Mouse (Mus musculus): ENCODE results near the gene Rnase9.
"Not testable (repeated sequence)": the region's sequence is repeated elsewhere in the genome, so short reads cannot be mapped to it uniquely, and the experiment has no call there.

Rnase9 gene

GRCm38 (mm10) chr14:51054243-51055237 lies 12.9 kb upstream of the Rnase9 start:
- in situ Hi-C loops (cut with MboI; ENCODE audit: unreplicated experiment in 2 of 2) = no loop called here

GRCm38 (mm10) chr14:51053176-51053575 lies 11.5 kb upstream of the Rnase9 start:
- in situ Hi-C loops (cut with MboI; ENCODE audit: unreplicated experiment in 2 of 2) = no loop called here

- in situ Hi-C loops (cut with MboI; ENCODE audit: unreplicated experiment in 2 of 2) = no loop called here
Measured at GRCm38 (mm10) chr14:51051941-51052340, 10.3 kb upstream of the Rnase9 start.

DNA sequence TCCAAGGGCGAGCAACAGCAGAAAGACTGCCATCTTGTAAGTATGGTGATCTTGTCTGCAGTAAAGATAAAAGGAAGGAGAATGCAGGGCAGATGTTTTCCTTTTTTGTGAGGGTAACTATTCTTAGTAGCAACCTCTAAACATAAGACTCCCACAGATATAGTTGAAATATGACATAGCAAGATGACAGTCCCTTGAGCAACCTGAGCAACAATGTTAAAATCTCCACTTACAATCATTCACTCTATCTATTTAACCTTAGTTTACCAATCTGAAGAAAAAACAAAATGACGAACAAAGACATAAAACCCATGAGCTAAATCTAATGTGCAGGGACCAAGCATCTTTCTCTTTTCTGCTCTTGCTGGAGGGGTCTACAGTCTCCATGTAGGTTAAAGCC lies 8.4 kb upstream of the Rnase9 start, which contains the start of gene Rnase11:
TSS of gene Rnase11 (minus strand) at position 101 of the 400 bp plus-strand sequence.
- in situ Hi-C loops (cut with MboI; ENCODE audit: unreplicated experiment in 2 of 2) = no loop called here

GRCm38 (mm10) chr14:51047846-51048245 lies 6.2 kb upstream of the Rnase9 start:
- in situ Hi-C loops (cut with MboI; ENCODE audit: unreplicated experiment in 2 of 2) = no loop called here

- in situ Hi-C loops (cut with MboI; ENCODE audit: unreplicated experiment in 2 of 2) = no loop called here
Measured at GRCm38 (mm10) chr14:51036214-51036613, 5.5 kb downstream of the Rnase9 start.

DNA sequence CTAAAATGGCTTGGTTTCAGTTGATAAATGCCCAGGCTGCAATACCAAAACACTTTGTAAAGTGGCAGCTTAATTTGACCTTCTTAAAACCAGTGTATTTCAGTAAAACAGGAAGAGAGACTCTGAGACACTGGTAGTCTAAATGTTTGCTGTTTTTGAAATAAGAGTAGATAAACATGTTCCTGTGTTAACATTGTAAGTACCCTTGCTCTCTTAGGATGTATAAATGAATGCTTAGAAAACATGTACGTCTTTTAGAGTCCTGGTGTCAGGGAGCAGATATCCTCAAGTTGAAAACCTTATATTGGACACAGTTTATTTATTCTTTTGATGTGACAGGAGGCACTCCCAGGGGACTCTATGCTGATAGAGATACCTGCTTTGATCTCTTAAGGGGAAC lies 6.5 kb downstream of the Rnase9 start:
- in situ Hi-C loops (cut with MboI; ENCODE audit: unreplicated experiment in 2 of 2) = no loop called here

GRCm38 (mm10) chr14:51027387-51028155 lies 14.1 kb downstream of the Rnase9 start:
- in situ Hi-C loops (cut with MboI; ENCODE audit: unreplicated experiment in 2 of 2) = loop anchor here in 1 of 2 experiments (5.0 kb wide), 2 partner anchors 35 to 70 kb away; no protein-coding TSS in a partner anchor

GRCm38 (mm10) chr14:51026391-51027133 lies 15.1 kb downstream of the Rnase9 start:
- in situ Hi-C loops (cut with MboI; ENCODE audit: unreplicated experiment in 2 of 2) = loop anchor here in 1 of 2 experiments (5.0 kb wide), 2 partner anchors 36 to 71 kb away; no protein-coding TSS in a partner anchor

DNA sequence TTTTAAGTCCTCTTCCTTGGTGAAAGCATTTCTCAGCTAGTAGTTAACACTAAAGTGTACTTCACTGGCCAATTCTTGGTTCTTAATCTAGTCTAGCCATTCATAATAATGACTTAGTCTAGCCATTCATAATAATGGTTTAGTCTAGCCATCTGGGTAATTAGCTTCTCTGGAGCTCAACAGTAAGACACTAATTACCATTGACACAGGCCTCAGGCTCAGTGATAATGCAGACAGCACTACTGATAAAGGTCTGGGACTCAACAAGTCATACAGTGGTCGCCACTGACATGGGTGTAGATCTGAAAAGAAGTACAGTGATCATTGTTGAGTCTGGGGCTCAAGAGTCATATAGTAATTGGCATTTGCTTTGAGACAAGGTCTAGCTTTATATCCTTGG lies 16.8 kb downstream of the Rnase9 start:
- in situ Hi-C loops (cut with MboI; ENCODE audit: unreplicated experiment in 2 of 2) = loop anchor here (5.0 kb wide), 2 partner anchors 37 to 72 kb away; no protein-coding TSS in a partner anchor

DNA sequence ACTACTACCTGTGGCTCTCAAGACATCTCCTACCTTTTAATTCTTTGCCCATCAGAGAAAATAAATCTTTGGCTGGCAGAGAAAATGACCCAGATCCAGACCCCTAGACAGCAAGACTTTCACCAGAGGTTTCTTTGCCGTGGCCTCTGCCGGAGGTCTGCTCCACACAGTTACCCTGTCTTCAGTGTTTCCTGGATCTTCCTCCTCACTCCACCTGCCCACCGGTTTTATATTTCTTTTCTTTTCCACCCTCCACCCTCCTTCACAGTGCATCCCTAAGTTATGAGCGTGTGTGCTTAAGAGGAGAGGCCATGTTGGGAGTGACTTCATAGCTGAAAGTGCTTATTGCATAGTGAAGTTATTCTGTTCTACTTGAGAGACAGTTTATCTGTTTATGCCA lies 18.2 kb downstream of the Rnase9 start:
- in situ Hi-C loops (cut with MboI; ENCODE audit: unreplicated experiment in 2 of 2) = loop anchor here in 1 of 2 experiments (5.0 kb wide), 1 partner anchor 39 kb away; no protein-coding TSS in a partner anchor

GRCm38 (mm10) chr14:51017256-51017655 lies 24.4 kb downstream of the Rnase9 start:
- in situ Hi-C loops (cut with MboI; ENCODE audit: unreplicated experiment in 2 of 2) = no loop called here

DNA sequence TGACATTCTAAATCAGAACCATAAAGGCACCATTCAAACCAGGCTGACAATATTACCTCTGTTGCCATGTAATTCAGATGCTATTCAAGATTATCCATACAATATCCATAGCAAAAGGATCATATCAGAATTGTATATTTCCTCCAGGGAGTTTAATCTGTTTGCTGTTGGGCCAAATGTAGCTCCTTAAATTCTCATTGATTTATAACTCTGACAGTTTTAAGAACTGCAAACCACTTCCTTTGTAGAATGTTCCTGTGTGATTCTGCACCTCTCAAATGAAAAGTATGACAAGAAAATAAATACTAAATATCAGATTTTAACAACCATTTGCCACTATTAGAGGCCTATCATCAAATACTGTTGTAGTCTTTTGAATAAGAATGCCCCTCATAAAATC lies 25.9 kb downstream of the Rnase9 start:
- in situ Hi-C loops (cut with MboI; ENCODE audit: unreplicated experiment in 2 of 2) = no loop called here

DNA sequence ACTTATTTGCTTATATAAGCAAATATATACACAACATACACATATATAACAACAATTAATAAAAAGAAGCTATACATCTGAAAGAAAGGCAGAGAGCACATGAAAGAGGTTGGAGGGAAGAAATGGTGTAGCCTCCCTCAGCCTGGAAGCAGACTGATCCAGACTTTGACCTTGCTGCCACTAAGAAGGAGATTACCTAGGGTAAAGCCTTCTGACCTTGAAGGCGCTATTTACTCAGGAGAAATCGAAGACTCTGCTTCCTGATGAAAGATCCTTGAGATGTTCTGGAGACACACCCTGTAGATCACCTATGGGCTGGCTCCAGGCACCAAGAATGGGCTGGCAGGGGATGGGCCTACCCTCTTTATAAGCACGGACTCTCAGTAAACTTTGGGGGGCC lies 26.9 kb downstream of the Rnase9 start:
- in situ Hi-C loops (cut with MboI; ENCODE audit: unreplicated experiment in 2 of 2) = not testable (repeated sequence)

DNA sequence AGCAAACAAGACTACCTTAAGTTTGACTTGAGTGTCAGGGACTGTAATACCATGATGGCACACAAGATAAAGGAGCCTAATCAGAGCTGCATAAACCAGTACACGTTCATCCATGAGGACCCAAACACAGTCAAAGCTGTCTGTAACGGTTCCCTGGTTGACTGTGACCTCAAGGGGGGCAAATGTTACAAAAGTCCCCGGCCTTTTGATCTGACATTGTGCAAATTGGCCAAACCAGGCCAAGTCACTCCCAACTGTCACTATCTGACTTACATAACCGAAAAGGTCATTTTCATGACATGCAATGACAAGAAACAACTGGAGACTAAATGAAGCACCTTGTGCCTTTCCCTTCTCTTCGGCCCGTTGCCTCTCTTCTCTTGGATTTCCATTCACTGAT lies 32.1 kb downstream of the Rnase9 start:
- in situ Hi-C loops (cut with MboI; ENCODE audit: unreplicated experiment in 2 of 2) = no loop called here

DNA sequence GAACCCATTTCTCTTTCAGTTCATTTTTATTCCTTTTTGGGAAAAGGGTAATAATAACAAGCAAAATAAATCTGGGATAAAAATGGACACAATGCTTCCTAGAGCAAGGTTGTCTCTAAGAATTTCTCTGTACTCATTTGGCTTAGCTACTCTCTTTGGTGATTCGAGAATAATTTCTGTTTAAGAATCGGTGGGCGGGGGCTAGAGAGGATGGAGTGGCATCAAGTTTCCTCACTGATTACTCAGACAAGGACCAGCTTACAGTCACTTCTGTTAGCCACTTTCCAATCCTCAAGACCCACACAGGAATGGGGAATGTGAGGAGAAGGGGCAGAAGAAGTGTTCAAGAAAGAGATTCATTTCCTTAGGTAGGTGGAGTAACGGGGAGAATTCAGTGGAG lies 32.9 kb downstream of the Rnase9 start:
- in situ Hi-C loops (cut with MboI; ENCODE audit: unreplicated experiment in 2 of 2) = no loop called here

DNA sequence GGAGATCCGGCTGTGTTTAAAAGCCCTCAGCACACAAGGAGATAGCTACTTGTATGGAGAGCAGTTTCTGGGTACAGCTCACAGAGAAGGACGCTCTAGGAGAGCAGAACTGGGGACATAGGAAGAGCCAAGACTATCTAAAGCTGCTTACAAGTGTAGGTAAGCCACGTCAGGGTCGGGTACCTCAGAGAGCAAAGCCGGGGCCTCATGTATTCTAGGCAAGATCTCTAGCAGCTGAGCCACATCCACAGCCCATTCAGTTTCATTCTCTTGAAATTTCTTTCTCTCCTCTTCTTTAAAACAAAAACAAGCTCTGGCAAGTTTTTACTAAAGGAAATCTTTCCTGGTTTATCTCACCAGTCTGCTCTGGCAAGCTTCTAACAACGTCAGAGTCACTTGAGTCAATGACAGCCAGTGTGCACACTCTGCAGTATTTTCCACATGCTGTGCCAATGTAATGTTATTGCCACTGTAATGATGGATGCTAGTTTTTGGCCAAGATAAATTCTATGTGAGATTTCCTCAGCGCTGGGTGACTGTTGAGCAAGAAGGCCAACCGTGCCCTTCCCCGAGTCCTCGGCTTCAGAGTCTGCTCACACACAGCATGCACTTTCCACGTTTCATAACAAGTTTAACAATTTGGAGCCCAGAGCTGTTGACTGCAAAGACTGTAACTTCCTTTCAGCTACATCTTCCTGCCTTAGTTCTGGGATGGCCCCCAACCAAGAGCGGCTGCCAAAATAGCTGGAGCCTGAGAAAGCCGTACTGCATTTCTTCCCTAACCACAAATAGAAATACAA lies 33.6 kb downstream of the Rnase9 start:
- in situ Hi-C loops (cut with MboI; ENCODE audit: unreplicated experiment in 2 of 2) = no loop called here

DNA sequence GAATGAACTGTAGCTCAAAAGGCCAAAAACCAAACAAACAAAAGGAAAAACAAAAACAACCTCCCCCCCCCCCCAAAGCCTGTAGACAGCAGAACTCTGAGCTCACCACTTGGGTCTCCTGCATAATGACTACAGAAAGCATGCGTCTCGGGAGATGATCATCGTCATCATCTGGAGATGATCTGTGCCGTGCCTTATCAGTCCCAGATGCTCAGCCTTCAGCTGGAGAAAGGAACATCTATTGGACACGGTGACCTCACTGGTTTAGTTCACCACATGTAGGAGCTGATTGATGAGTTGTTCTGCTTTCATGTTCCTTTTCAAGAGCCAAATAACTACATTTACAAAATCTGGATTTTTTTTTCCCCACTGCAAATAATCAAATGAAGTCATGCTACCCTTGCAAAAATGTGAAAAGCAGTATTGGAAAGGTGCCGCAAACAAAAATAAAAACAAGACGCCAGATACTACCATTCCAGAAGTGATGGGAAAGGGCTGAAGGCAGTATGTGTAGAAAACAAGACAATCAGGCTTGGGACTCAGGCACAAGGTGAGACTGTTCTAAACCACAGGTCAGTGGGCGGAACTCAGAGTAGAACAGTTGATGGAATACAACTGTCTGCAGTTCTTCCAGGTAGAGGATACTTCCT lies 34.4 kb downstream of the Rnase9 start, which contains the start of gene Rnase10:
TSS of gene Rnase10 (plus strand) at position 600 of the 650 bp plus-strand sequence.
- in situ Hi-C loops (cut with MboI; ENCODE audit: unreplicated experiment in 2 of 2) = no loop called here
